Mouse (Mus musculus) lung, embryonic 14.5 days (tissue): ENCODE data around the gene Atrip. TPM values are rescaled to one million over a fixed set of nuclear protein-coding genes. Genes with fewer than 3 reads are reported as not detected.

ENCODE experiments used
- ATAC-seq: fragments of 200-750 bp; cut with Nextera tagmentation; 2 replicates; pipeline ENCODE4 v1.8.0; 2017; ENCODE audit warnings: mild to moderate bottlenecking, moderate TSS enrichment, moderate library complexity; ENCODE audit not compliant: insufficient read depth
- DNase-seq: peaks from one replicate; pipeline ENCODE4 v3.0.0-alpha.2; 2015
- H3K27ac ChIP-seq: fragments of 300-500 bp; sonication (generic); 2 replicates; pipeline ENCODE4 v1.5.1; 2014; ENCODE audit warnings: low read depth, mild to moderate bottlenecking, moderate library complexity
- H3K27me3 ChIP-seq: fragments of 300-500 bp; sonication (generic); 2 replicates; pipeline ENCODE4 v1.6.1; 2014; ENCODE audit warnings: low read length, control low read depth; ENCODE audit not compliant: insufficient read depth
- H3K36me3 ChIP-seq: fragments of 300-500 bp; sonication (generic); 2 replicates; pipeline ENCODE4 v1.6.1; 2014; ENCODE audit warnings: control low read depth; ENCODE audit not compliant: insufficient read depth
- H3K4me1 ChIP-seq: fragments of 300-500 bp; sonication (generic); 2 replicates; pipeline ENCODE4 v1.6.1; 2014; ENCODE audit warnings: antibody characterized with exemption, control low read depth; ENCODE audit not compliant: insufficient read depth
- H3K4me2 ChIP-seq: fragments of 300-500 bp; sonication (generic); 2 replicates; pipeline ENCODE4 v1.6.1; 2014; ENCODE audit warnings: mild to moderate bottlenecking
- H3K4me3 ChIP-seq: fragments of 300-500 bp; sonication (generic); 2 replicates; pipeline ENCODE4 v1.5.1; 2014; ENCODE audit warnings: low read depth, low read length
- H3K9ac ChIP-seq: fragments of 300-500 bp; sonication (generic); 2 replicates; pipeline ENCODE4 v1.6.1; 2014
- H3K9me3 ChIP-seq: fragments of 300-500 bp; sonication (generic); 2 replicates; pipeline ENCODE4 v1.6.1; 2016; ENCODE audit warnings: low read depth, low read length, control low read depth
- CTCF ChIP-seq: IDR thresholded peaks from 2 replicates; pipeline ENCODE4 v1.5.1; 2016; ENCODE audit warnings: antibody characterized with exemption, low read depth
- WGBS: fragments of 180-500 bp; shearing (Covaris S2); extraction: QIAGEN DNeasy Blood & Tissue Kit; methylation state at CpG from one replicate; pipeline ENCODE4 v1.1.7; 2014; 5-methylcytosine and 5-hydroxymethylcytosine counted together
- polyA plus RNA-seq: library from polyadenylated mRNA; unstranded; fragments of >200 nt; fragmentation: Nextera tagmentation; extraction: Ambion mirVana; gene quantifications from 2 replicates; pipeline ENCODE4 v1.2.1, GENCODE M21; 2014

The Atrip gene
- polyA plus RNA-seq, 1 experiment from 2014 or later: 27.6 TPM

GRCm38 (mm10) chr9:109058006-109058765 lies 15.7 kb downstream of the Atrip start:
- Histone ChIP-seq H3K4me3 (peak overlapping the region; percentile 33; the same call in 1 of the 2 replicates), H3K27me3 (no peaks in the 10 kb centered on the region), H3K9ac (peak overlapping the region; percentile 62; the same call in 1 of the 2 replicates), H3K4me2 (peak overlapping the region; percentile 66; the same call in 1 of the 2 replicates), H3K27ac (no peak overlapping the region), H3K9me3 (no peaks in the 10 kb centered on the region), H3K36me3 (peaks cover 47% of the 10 kb centered on the region), H3K4me1 (0 out of 2 replicates have a peak, but pooled peaks cover 4% of the 10 kb centered on the region)
- DNase-seq: no peak
- ATAC-seq: no peak
- 87% methylated on average over 19 of the region's 19 CpGs for WGBS
- no peak for TF ChIP-seq CTCF

- Histone ChIP-seq H3K9me3 (no peaks in the 10 kb centered on the region), H3K36me3 (peaks cover 41% of the 10 kb centered on the region)
Observed at GRCm38 (mm10) chr9:109057543-109057942, 16.4 kb downstream of the Atrip start.

GRCm38 (mm10) chr9:109056916-109057315 lies 17.0 kb downstream of the Atrip start:
- ATAC-seq (no peak), DNase-seq (no peak)
- H3K9ac ChIP-seq: no peak overlapping the region
- no peak overlapping the region for H3K4me3 ChIP-seq
- no peak overlapping the region for H3K4me2 ChIP-seq
- no peak for TF ChIP-seq CTCF
- H3K36me3 ChIP-seq: peaks cover 38% of the 10 kb centered on the region
- H3K27me3 ChIP-seq: no peaks in the 10 kb centered on the region
- 78% methylated on average over 4 of the region's 4 CpGs for WGBS
- H3K27ac ChIP-seq: no peak overlapping the region
- 0 out of 2 replicates have a peak, but pooled peaks cover 4% of the 10 kb centered on the region for H3K4me1 ChIP-seq
- H3K9me3 ChIP-seq: no peaks in the 10 kb centered on the region

More at GRCm38 (mm10) chr9:109057543-109057942, 16.4 kb downstream of the Atrip start:
- Histone ChIP-seq H3K27me3 (no peaks in the 10 kb centered on the region), H3K4me1 (0 out of 2 replicates have a peak, but pooled peaks cover 4% of the 10 kb centered on the region), H3K27ac (no peak overlapping the region), H3K9ac (no peak overlapping the region), H3K4me3 (no peak overlapping the region), H3K4me2 (no peak overlapping the region)
- no peak for TF ChIP-seq CTCF
- ATAC-seq (no peak), DNase-seq (no peak)
- WGBS: 96% methylated on average over 5 of the region's 5 CpGs

GRCm38 (mm10) chr9:109056081-109056690 lies 17.7 kb downstream of the Atrip start:
- H3K27ac ChIP-seq: no peak overlapping the region
- no peak overlapping the region for H3K4me3 ChIP-seq
- TF ChIP-seq CTCF: no peak
- 0 out of 2 replicates have a peak, but pooled peaks cover 4% of the 10 kb centered on the region for H3K4me1 ChIP-seq
- DNase-seq: no peak
- H3K4me2 ChIP-seq: no peak overlapping the region
- no peaks in the 10 kb centered on the region for H3K9me3 ChIP-seq
- no peak overlapping the region for H3K9ac ChIP-seq
- H3K36me3 ChIP-seq: peaks cover 39% of the 10 kb centered on the region
- WGBS: 89% methylated on average over 17 of the region's 17 CpGs
- no peak for ATAC-seq
- H3K27me3 ChIP-seq: no peaks in the 10 kb centered on the region

GRCm38 (mm10) chr9:109055271-109056030 lies 18.5 kb downstream of the Atrip start:
- Histone ChIP-seq H3K27ac (peak overlapping the region; percentile 76), H3K4me1 (0 out of 2 replicates have a peak, but pooled peaks cover 4% of the 10 kb centered on the region), H3K9ac (peak overlapping the region; percentile 48), H3K9me3 (no peaks in the 10 kb centered on the region), H3K27me3 (no peaks in the 10 kb centered on the region), H3K36me3 (peaks cover 34% of the 10 kb centered on the region), H3K4me3 (peak overlapping the region; percentile 20), H3K4me2 (peak overlapping the region; percentile 60)
- ATAC-seq (no peak), DNase-seq (no peak)
- WGBS: 91% methylated on average over 12 of the region's 12 CpGs
- TF ChIP-seq CTCF: no peak

GRCm38 (mm10) chr9:109054712-109055111 lies 19.2 kb downstream of the Atrip start:
- H3K4me1 ChIP-seq: 0 out of 2 replicates have a peak, but pooled peaks cover 4% of the 10 kb centered on the region
- H3K9ac ChIP-seq: peak overlapping the region; percentile 48
- H3K9me3 ChIP-seq: no peaks in the 10 kb centered on the region
- peak overlapping the region; percentile 76 for H3K27ac ChIP-seq
- no peak for TF ChIP-seq CTCF
- peaks cover 28% of the 10 kb centered on the region for H3K36me3 ChIP-seq
- DNase-seq (peak; percentile 87), ATAC-seq (peak; percentile 82)
- no peaks in the 10 kb centered on the region for H3K27me3 ChIP-seq
- H3K4me2 ChIP-seq: peak overlapping the region; percentile 60
- 3% methylated on average over 7 of the region's 7 CpGs for WGBS
- H3K4me3 ChIP-seq: peak overlapping the region; percentile 20
